Mouse (Mus musculus): ENCODE results near the gene Fgfrl1.
"Not testable (repeated sequence)": the region's sequence is repeated elsewhere in the genome, so short reads cannot be mapped to it uniquely, and the experiment has no call there.

Gene Fgfrl1

DNA sequence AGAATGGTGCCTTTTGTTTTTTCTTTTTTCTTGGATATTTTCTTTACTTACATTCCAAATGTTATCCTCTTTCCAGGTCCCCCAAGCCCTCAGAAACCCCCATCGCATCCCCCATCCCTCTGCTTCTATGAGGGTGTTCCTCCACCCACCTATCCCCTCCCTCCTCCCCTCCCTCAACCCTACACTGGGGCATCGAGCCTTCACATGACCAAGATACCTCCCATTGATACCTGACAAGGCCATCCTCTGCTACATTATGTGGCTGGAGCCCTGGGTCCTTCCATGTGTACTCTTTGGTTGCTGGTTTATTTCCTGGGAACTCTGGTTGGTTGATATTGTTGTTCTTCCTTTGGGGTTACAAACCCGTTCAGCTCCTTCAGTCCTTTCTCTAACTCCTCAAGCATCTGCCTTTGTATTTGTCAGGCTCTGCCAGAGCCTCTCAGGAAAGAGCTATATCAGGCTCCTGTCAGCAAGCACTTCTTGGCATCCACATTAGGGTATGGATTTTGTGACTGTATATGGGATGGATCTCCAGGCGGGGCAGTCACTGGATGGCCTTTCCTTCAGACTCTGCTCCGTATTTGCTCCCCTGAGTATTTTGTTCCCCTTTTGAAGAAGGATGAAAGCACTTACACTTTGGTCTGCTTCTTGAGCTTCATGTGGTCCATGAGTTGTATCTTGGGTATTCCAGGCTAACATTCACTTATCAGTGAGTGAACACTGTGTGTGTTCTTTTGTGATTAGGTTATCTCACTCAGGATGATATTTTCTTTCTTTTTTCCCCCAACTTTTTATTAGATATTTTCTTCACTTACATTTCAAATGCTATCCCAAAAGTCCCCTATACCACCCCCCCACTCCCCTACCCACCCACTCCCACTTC lies 58.4 kb downstream of the Fgfrl1 start:
- no peak for DNase-seq (ENCODE audit: low read depth, low spot score)

GRCm38 (mm10) chr5:108751258-108751657 lies 59.1 kb downstream of the Fgfrl1 start:
- DNase-seq (ENCODE audit: low read depth, low spot score), result not testable (repeated sequence)

Data from WW6 (cell line).